Mouse (Mus musculus): Measurements from ENCODE around the gene Rgs7bp. TPM values are rescaled to one million over a fixed set of nuclear protein-coding genes. Genes with fewer than 3 reads are reported as not detected.

Rgs7bp gene
- polyA plus RNA-seq (2014; fragmentation: Illumina TruSeq; extraction: RNeasy Lipid Tissue Mini Kit (QIAGEN cat#74804); ENCODE audit: low read depth, low replicate concordance) = 4.8 TPM

GRCm38 (mm10) chr13:105054181-105054940, at the start of gene Rgs7bp:
TSS of gene Rgs7bp (minus strand) at chr13:105054930.

GRCm38 (mm10) chr13:105081862-105082261, 27.1 kb upstream of the Rgs7bp start, which contains the start of gene 4933425L06Rik:
TSS of gene 4933425L06Rik (plus strand) at chr13:105082122.

Other genes starting within 250 kb of the Rgs7bp start
- 32.8 TPM for gene Cwc27, start 237.8 kb downstream of the Rgs7bp start, polyA plus RNA-seq (2014; fragmentation: Illumina TruSeq; extraction: RNeasy Lipid Tissue Mini Kit (QIAGEN cat#74804); ENCODE audit: low read depth, low replicate concordance)
- gene Shisal2b, start 191.0 kb downstream of the Rgs7bp start, polyA plus RNA-seq (2014; fragmentation: Illumina TruSeq; extraction: RNeasy Lipid Tissue Mini Kit (QIAGEN cat#74804); ENCODE audit: low read depth, low replicate concordance) = not detected
- gene 4933425L06Rik, start 27.2 kb upstream of the Rgs7bp start, polyA plus RNA-seq (2014; fragmentation: Illumina TruSeq; extraction: RNeasy Lipid Tissue Mini Kit (QIAGEN cat#74804); ENCODE audit: low read depth, low replicate concordance) = not detected
- 2.3 TPM for gene Rnf180, start 239.9 kb upstream of the Rgs7bp start, polyA plus RNA-seq (2014; fragmentation: Illumina TruSeq; extraction: RNeasy Lipid Tissue Mini Kit (QIAGEN cat#74804); ENCODE audit: low read depth, low replicate concordance)